In the genomic region with DNA sequence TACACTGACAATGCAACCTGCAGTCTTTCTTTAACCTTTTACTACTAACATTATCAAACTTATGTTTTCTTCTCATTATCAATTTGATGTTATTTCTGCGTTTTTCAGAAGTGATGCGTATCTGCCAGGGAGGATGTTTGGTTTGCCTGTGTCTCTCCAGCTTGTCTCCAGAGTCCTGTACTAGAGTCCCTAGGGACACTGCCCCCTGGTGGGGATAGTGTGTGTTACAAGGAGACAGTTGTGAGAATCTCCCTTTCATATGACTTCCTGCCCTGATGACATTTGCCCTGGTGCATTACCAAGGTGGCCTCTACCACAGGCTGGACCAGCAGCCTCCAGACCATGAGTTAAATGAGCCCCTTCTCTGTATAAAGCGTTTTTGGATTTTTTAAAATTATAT, we compare ENCODE assay signal across 8 mouse cellular contexts. TPM values are rescaled to one million over a fixed set of nuclear protein-coding genes. Genes with fewer than 3 reads are reported as not detected.
DNase-seq lines count a peak whose midpoint lies in the region; ATAC-seq lines count a peak whose summit lies in the region.

No protein-coding gene starts in this region.

- H3K36me3 ChIP-seq in midbrain, embryonic 11.5 days (ENCODE audit: control insufficient read depth, insufficient read depth, low read length): no peaks in the 10 kb centered on the region
- no peaks in the 10 kb centered on the region for H3K36me3 ChIP-seq in midbrain, embryonic 15.5 days (replicated peaks)
- no peaks in the 10 kb centered on the region for H3K36me3 ChIP-seq in limb, embryonic 10.5 days

- WGBS in midbrain, embryonic 11.5 days: 15% methylated on average over 3 of the region's 3 CpGs
- 6% methylated on average over 3 of the region's 3 CpGs for WGBS in midbrain, embryonic 15.5 days
- 18% methylated on average over 3 of the region's 3 CpGs for WGBS in limb, embryonic 10.5 days

- peaks cover 3% of the 10 kb centered on the region for H3K4me1 ChIP-seq in midbrain, embryonic 11.5 days (ENCODE audit: control insufficient read depth, insufficient read depth, low read length)
- peaks cover 11% of the 10 kb centered on the region for H3K4me1 ChIP-seq in midbrain, embryonic 15.5 days
- H3K4me1 ChIP-seq in limb, embryonic 10.5 days: peaks cover 18% of the 10 kb centered on the region

- no peak overlapping the region for H3K27ac ChIP-seq in midbrain, embryonic 11.5 days (ENCODE audit: low read depth, low read length)
- H3K27ac ChIP-seq in midbrain, embryonic 15.5 days: no peak overlapping the region
- H3K27ac ChIP-seq in limb, embryonic 10.5 days: no peak overlapping the region

- no peaks in the 10 kb centered on the region for H3K27me3 ChIP-seq in midbrain, embryonic 11.5 days (ENCODE audit: control insufficient read depth, insufficient read depth, low read length)
- H3K27me3 ChIP-seq in midbrain, embryonic 15.5 days (replicated peaks): no peaks in the 10 kb centered on the region
- no peaks in the 10 kb centered on the region for H3K27me3 ChIP-seq in limb, embryonic 10.5 days (ENCODE audit: low read depth, poor library complexity, severe bottlenecking)

- no peak for ATAC-seq in midbrain, embryonic 11.5 days (ENCODE audit: low FRiP score)
- no peak for ATAC-seq in midbrain, embryonic 15.5 days (replicated peaks)
- ATAC-seq in megakaryocyte-erythroid progenitor cell, adult 5-6 weeks (replicated peaks; ENCODE audit: low FRiP score, low TSS enrichment, poor library complexity, severe bottlenecking): no peak; the same call in 1 of the 2 replicates

- H3K4me3 ChIP-seq in midbrain, embryonic 11.5 days (ENCODE audit: low read depth, low read length): no peak overlapping the region
- H3K4me3 ChIP-seq in midbrain, embryonic 15.5 days: no peak overlapping the region
- H3K4me3 ChIP-seq in limb, embryonic 10.5 days: no peak overlapping the region

- no peak overlapping the region for H3K9ac ChIP-seq in midbrain, embryonic 11.5 days (ENCODE audit: low read length)
- no peak overlapping the region for H3K9ac ChIP-seq in midbrain, embryonic 15.5 days

- H3K9me3 ChIP-seq in midbrain, embryonic 11.5 days (ENCODE audit: control insufficient read depth, low read length): no peaks in the 10 kb centered on the region
- H3K9me3 ChIP-seq in midbrain, embryonic 15.5 days: no peaks in the 10 kb centered on the region
- no peaks in the 10 kb centered on the region for H3K9me3 ChIP-seq in limb, embryonic 10.5 days (replicated peaks)

- no peak overlapping the region for H3K4me2 ChIP-seq in midbrain, embryonic 11.5 days
- no peak overlapping the region for H3K4me2 ChIP-seq in midbrain, embryonic 15.5 days

- DNase-seq in midbrain, embryonic 11.5 days (ENCODE audit: low spot score, missing footprints): peak; percentile 98
- DNase-seq in T-cell, adult 2 months (ENCODE audit: low spot score): peak; percentile 75
- peak; percentile 84 for DNase-seq in embryo, embryonic 10 days (ENCODE audit: low spot score)
- peak; percentile 74 to 79 for DNase-seq in heart, postnatal 36 days
- peak; percentile 88 for DNase-seq in limb, embryonic 10.5 days (ENCODE audit: low spot score)
- peak; percentile 87 for DNase-seq in retina, postnatal 1 day

- intact Hi-C loops in heart, postnatal 36 days (cut with DNase I): loop anchor here (1.0 to 2.0 kb wide), 2 partner anchors 84 to 152 kb away; no protein-coding TSS in a partner anchor

RNA-seq across cellular contexts. Expression of a gene that starts 15.3 kb away (rescaled TPM):
- polyA plus RNA-seq in midbrain, embryonic 11.5 days (2014; fragmentation: Nextera tagmentation; extraction: Ambion mirVana): 871 and 903 TPM in 2 replicates
- 370 and 375 TPM in 2 replicates for polyA plus RNA-seq in midbrain, embryonic 15.5 days (2015; fragmentation: Nextera tagmentation; extraction: Ambion mirVana)
- 100 to 1,000 TPM; 283 to 295 TPM for total RNA-seq in heart, postnatal 36 days (2021)
- 757 and 864 TPM in 2 replicates for polyA plus RNA-seq in limb, embryonic 10.5 days (2016; fragmentation: Nextera tagmentation; extraction: Ambion mirVana)
- total RNA-seq in megakaryocyte-erythroid progenitor cell, adult 5-6 weeks (2014; fragmentation: Nextera tagmentation): 2,590 and 2,648 TPM in 2 replicates
- total RNA-seq in megakaryocyte-erythroid progenitor cell, adult 5-6 weeks (2017): 3,531 and 3,679 TPM in 2 replicates

RNA-seq across cellular contexts. Expression of a gene that starts 46.9 kb away (rescaled TPM):
- 0.21 and 0.25 TPM in 2 replicates for polyA plus RNA-seq in midbrain, embryonic 11.5 days (2014; fragmentation: Nextera tagmentation; extraction: Ambion mirVana)
- polyA plus RNA-seq in midbrain, embryonic 15.5 days (2015; fragmentation: Nextera tagmentation; extraction: Ambion mirVana): 3.1 and 4.0 TPM in 2 replicates
- total RNA-seq in heart, postnatal 36 days (2021): not detected
- polyA plus RNA-seq in limb, embryonic 10.5 days (2016; fragmentation: Nextera tagmentation; extraction: Ambion mirVana): 0.26 and 0.33 TPM in 2 replicates
- not detected in 2 replicates for total RNA-seq in megakaryocyte-erythroid progenitor cell, adult 5-6 weeks (2014; fragmentation: Nextera tagmentation)
- 0.27 TPM in 1 of 2 replicates, not detected in the other for total RNA-seq in megakaryocyte-erythroid progenitor cell, adult 5-6 weeks (2017)
